Mouse (Mus musculus) MEL (cell line): ENCODE results near the gene Gm20605.

ENCODE experiments used
- CTCF ChIP-seq, 3 experiments: IDR thresholded peaks in 2 of 3; conservative IDR thresholded peaks in 1 of 3; 2 replicates each; pipeline ENCODE4 v1.5.1; 2011 to 2012; ENCODE audit warnings: low read length in 3 of 3, low read depth in 2 of 3, mild to moderate bottlenecking in 2 of 3, improper control_type of control experiment in 1 of 3, inconsistent platforms in 1 of 3, mixed read lengths in 1 of 3, moderate library complexity in 1 of 3; ENCODE audit not compliant: control insufficient read depth in 1 of 3, insufficient read depth in 1 of 3, poor library complexity in 1 of 3, severe bottlenecking in 1 of 3
- MXI1 ChIP-seq: IDR thresholded peaks from 2 replicates; pipeline ENCODE4 v1.6.1; 2011; ENCODE audit warnings: mild to moderate bottlenecking, low read depth, low read length, improper control_type of control experiment
- TCF12 ChIP-seq: IDR thresholded peaks from 2 replicates; pipeline ENCODE4 v1.6.1; 2014; ENCODE audit warnings: low read depth, mild to moderate bottlenecking, inconsistent platforms, low read length, improper control_type of control experiment, moderate library complexity

GRCm38 (mm10) chr5:137660064-137660688 lies 31.2 kb downstream of the Gm20605 start:
- no peak for TF ChIP-seq CTCF (IDR thresholded peaks at IDR 0.05 in 2 of 3, conservative IDR thresholded peaks at IDR 0.05 in 1 of 3; ENCODE audit: control insufficient read depth in 1 of 3, insufficient read depth in 1 of 3, low read depth in 2 of 3, low read length in 3 of 3, poor library complexity in 1 of 3, severe bottlenecking in 1 of 3)
- TF ChIP-seq TCF12: no peak
- no peak for TF ChIP-seq MXI1
